Mouse (Mus musculus): ENCODE results near the gene Trim67. TPM values are rescaled to one million over a fixed set of nuclear protein-coding genes. Genes with fewer than 3 reads are reported as not detected.

Trim67 gene
- polyA plus RNA-seq, 1 experiment: 19.4 TPM

DNA sequence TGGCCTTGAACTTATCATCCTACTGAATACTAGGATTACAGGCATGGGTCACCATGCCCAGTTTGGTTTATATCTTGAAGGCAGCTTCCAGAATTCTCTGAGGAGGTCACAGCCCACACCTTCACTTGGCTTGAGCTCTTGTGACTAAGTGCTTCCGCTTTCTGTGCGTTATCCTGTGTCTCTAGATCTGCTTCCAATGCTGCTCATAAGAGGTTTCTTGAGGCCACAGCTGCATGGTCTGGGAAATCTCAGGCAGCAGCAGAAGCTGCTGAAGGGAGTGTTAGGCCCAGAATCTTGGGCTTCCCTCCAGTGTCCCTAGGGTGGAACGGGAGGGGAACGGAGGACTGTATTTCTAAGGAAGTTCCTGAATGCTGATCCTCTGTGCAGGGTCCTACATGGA lies 20.4 kb downstream of the Trim67 start:
- no peaks in the 10 kb centered on the region for H3K27me3 ChIP-seq (ENCODE audit: control insufficient read depth, insufficient read depth, low read length)
- H3K4me3 ChIP-seq (replicated peaks; ENCODE audit: insufficient read depth, low read depth, low read length): no peak overlapping the region
- no peak for DNase-seq
- H3K4me1 ChIP-seq (ENCODE audit: control insufficient read depth, insufficient read depth, low read length): peaks cover 6% of the 10 kb centered on the region
- 89% methylated on average over 4 of the region's 4 CpGs for WGBS
- TF ChIP-seq POLR2A (IDR thresholded peaks at IDR 0.05; ENCODE audit: borderline replicate concordance, insufficient read depth, low read length): no peak
- TF ChIP-seq CTCF (IDR thresholded peaks at IDR 0.05; ENCODE audit: borderline replicate concordance, insufficient read depth, low read depth, low read length): no peak
- no peak overlapping the region for H3K27ac ChIP-seq (ENCODE audit: insufficient read depth, low read length)

DNA sequence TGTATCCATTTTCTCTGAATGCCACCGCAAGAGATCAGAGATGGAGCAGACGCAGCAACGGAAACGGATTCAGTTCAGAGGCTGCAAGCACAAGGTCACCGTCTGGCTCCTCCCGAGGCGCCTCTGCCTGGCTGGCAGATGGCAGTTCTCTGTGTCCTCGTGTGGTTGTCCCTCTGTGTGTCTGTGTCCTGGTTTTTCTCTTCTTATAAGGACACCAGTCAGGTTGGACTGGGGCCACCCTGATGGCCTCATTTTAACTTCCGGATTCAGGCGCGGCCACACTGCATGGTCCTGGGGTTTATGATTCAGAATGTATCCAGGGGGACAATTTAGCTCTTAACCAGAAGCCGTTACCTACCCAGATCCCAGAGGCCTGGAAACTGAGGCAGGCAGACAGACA lies 23.0 kb downstream of the Trim67 start:
- WGBS: 35% methylated on average over 12 of the region's 12 CpGs
- Histone ChIP-seq H3K27me3 (ENCODE audit: control insufficient read depth, insufficient read depth, low read length) (no peaks in the 10 kb centered on the region), H3K4me3 (replicated peaks; ENCODE audit: insufficient read depth, low read depth, low read length) (no peak overlapping the region), H3K27ac (ENCODE audit: insufficient read depth, low read length) (no peak overlapping the region), H3K4me1 (ENCODE audit: control insufficient read depth, insufficient read depth, low read length) (peaks cover 6% of the 10 kb centered on the region)
- DNase-seq: peak; percentile 53 to 69
- TF ChIP-seq POLR2A (IDR thresholded peaks at IDR 0.05; ENCODE audit: borderline replicate concordance, insufficient read depth, low read length): no peak
- TF ChIP-seq CTCF (IDR thresholded peaks at IDR 0.05; ENCODE audit: borderline replicate concordance, insufficient read depth, low read depth, low read length): no peak

- Histone ChIP-seq H3K27ac (ENCODE audit: insufficient read depth, low read length) (no peak overlapping the region), H3K27me3 (ENCODE audit: control insufficient read depth, insufficient read depth, low read length) (no peaks in the 10 kb centered on the region), H3K4me3 (replicated peaks; ENCODE audit: insufficient read depth, low read depth, low read length) (no peak overlapping the region), H3K4me1 (ENCODE audit: control insufficient read depth, insufficient read depth, low read length) (peaks cover 4% of the 10 kb centered on the region; the same call in 1 of the 2 replicates)
- no peak for TF ChIP-seq POLR2A (IDR thresholded peaks at IDR 0.05; ENCODE audit: borderline replicate concordance, insufficient read depth, low read length)
- TF ChIP-seq CTCF (IDR thresholded peaks at IDR 0.05; ENCODE audit: borderline replicate concordance, insufficient read depth, low read depth, low read length): no peak
- WGBS: 91% methylated on average over 11 of the region's 11 CpGs
- DNase-seq: no peak
Observed at GRCm38 (mm10) chr8:124816866-124817265, 24.0 kb downstream of the Trim67 start.

GRCm38 (mm10) chr8:124817361-124817760 lies 24.5 kb downstream of the Trim67 start:
- no peak overlapping the region for H3K4me3 ChIP-seq (replicated peaks; ENCODE audit: insufficient read depth, low read depth, low read length)
- WGBS: 44% methylated on average over 3 of the region's 3 CpGs
- peaks cover 4% of the 10 kb centered on the region; the same call in 1 of the 2 replicates for H3K4me1 ChIP-seq (ENCODE audit: control insufficient read depth, insufficient read depth, low read length)
- TF ChIP-seq POLR2A (IDR thresholded peaks at IDR 0.05; ENCODE audit: borderline replicate concordance, insufficient read depth, low read length) (no peak), CTCF (IDR thresholded peaks at IDR 0.05; ENCODE audit: borderline replicate concordance, insufficient read depth, low read depth, low read length) (no peak)
- peak in 1 of 2 experiments; percentile 37 for DNase-seq
- H3K27ac ChIP-seq (ENCODE audit: insufficient read depth, low read length): no peak overlapping the region
- no peaks in the 10 kb centered on the region for H3K27me3 ChIP-seq (ENCODE audit: control insufficient read depth, insufficient read depth, low read length)

GRCm38 (mm10) chr8:124819612-124820115 lies 26.8 kb downstream of the Trim67 start:
- whole genome bisulfite sequencing: 72% methylated on average over 6 of the region's 6 CpGs
- H3K4me1 ChIP-seq (ENCODE audit: control insufficient read depth, insufficient read depth, low read length): peaks cover 4% of the 10 kb centered on the region; the same call in 1 of the 2 replicates
- TF ChIP-seq POLR2A (IDR thresholded peaks at IDR 0.05; ENCODE audit: borderline replicate concordance, insufficient read depth, low read length) (no peak), CTCF (IDR thresholded peaks at IDR 0.05; ENCODE audit: borderline replicate concordance, insufficient read depth, low read depth, low read length) (no peak)
- H3K27ac ChIP-seq (ENCODE audit: insufficient read depth, low read length): no peak overlapping the region
- H3K4me3 ChIP-seq (replicated peaks; ENCODE audit: insufficient read depth, low read depth, low read length): no peak overlapping the region
- no peaks in the 10 kb centered on the region for H3K27me3 ChIP-seq (ENCODE audit: control insufficient read depth, insufficient read depth, low read length)
- DNase-seq: no peak

GRCm38 (mm10) chr8:124820125-124820524 lies 27.2 kb downstream of the Trim67 start:
- Histone ChIP-seq H3K4me3 (replicated peaks; ENCODE audit: insufficient read depth, low read depth, low read length) (no peak overlapping the region), H3K4me1 (ENCODE audit: control insufficient read depth, insufficient read depth, low read length) (peaks cover 2% of the 10 kb centered on the region; the same call in 1 of the 2 replicates), H3K27ac (ENCODE audit: insufficient read depth, low read length) (no peak overlapping the region), H3K27me3 (ENCODE audit: control insufficient read depth, insufficient read depth, low read length) (no peaks in the 10 kb centered on the region)
- no peak for DNase-seq
- WGBS: 71% methylated on average over 11 of the region's 11 CpGs
- TF ChIP-seq POLR2A (IDR thresholded peaks at IDR 0.05; ENCODE audit: borderline replicate concordance, insufficient read depth, low read length) (no peak), CTCF (IDR thresholded peaks at IDR 0.05; ENCODE audit: borderline replicate concordance, insufficient read depth, low read depth, low read length) (no peak)

DNA sequence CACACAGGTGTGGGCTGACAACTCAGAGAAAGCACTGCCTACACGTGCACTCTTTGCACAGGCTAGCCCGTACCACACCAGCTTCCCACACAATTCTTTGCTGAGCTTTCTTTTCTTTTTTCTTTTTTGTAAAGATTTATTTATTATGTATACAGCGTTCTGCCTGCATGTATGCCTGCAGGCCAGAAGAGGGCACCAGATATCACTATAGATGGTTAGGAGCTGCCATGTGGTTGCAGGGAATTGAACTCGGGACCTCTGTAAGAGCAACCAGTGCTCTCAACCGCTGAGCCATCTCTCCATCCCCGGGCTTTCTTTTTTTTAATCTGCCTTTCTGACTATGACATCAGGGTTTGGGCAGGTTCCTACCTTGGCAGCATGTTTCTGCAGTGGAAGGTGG lies 30.6 kb downstream of the Trim67 start:
- Histone ChIP-seq H3K4me3 (replicated peaks; ENCODE audit: insufficient read depth, low read depth, low read length) (no peak overlapping the region), H3K27me3 (ENCODE audit: control insufficient read depth, insufficient read depth, low read length) (no peaks in the 10 kb centered on the region), H3K4me1 (ENCODE audit: control insufficient read depth, insufficient read depth, low read length) (peaks cover 10% of the 10 kb centered on the region), H3K27ac (ENCODE audit: insufficient read depth, low read length) (no peak overlapping the region)
- WGBS: 78% methylated on average over 6 of the region's 6 CpGs
- no peak for DNase-seq
- TF ChIP-seq POLR2A (IDR thresholded peaks at IDR 0.05; ENCODE audit: borderline replicate concordance, insufficient read depth, low read length) (no peak), CTCF (IDR thresholded peaks at IDR 0.05; ENCODE audit: borderline replicate concordance, insufficient read depth, low read depth, low read length) (no peak; the same call in 1 of the 2 replicates)

DNA sequence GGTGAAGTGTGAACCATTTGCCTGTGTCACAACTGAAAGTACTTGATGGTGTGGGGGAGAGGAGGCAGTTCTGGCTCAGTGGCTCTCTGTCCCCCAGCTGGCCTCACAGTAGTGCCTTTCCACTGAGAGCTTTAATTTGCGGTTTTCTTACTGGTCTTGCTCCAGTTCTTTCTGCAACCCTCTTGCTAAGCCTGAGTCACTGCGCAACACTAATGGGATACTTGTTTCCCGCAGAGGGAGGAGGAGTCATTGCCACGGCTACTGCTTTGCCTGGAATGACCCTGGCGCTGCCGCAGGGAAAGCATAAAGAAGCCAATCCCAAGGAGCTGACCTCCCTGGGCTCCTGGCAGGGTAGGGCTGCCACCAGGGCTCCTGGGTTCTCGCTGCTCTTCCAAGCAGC lies 33.8 kb downstream of the Trim67 start:
- H3K27me3 ChIP-seq (ENCODE audit: control insufficient read depth, insufficient read depth, low read length): no peaks in the 10 kb centered on the region
- no peak for TF ChIP-seq CTCF (IDR thresholded peaks at IDR 0.05; ENCODE audit: borderline replicate concordance, insufficient read depth, low read depth, low read length)
- TF ChIP-seq POLR2A (IDR thresholded peaks at IDR 0.05; ENCODE audit: borderline replicate concordance, insufficient read depth, low read length): no peak
- WGBS: 27% methylated on average over 7 of the region's 7 CpGs
- DNase-seq: peak; percentile 50 to 63
- peak overlapping the region; percentile 26; the same call in 1 of the 2 replicates for H3K27ac ChIP-seq (ENCODE audit: insufficient read depth, low read length)
- no peak overlapping the region for H3K4me3 ChIP-seq (replicated peaks; ENCODE audit: insufficient read depth, low read depth, low read length)
- H3K4me1 ChIP-seq (ENCODE audit: control insufficient read depth, insufficient read depth, low read length): peaks cover 15% of the 10 kb centered on the region
